Mouse (Mus musculus) G1E (cell line): ENCODE results near the gene Ppp2r1b. TPM values are rescaled to one million over a fixed set of nuclear protein-coding genes. Genes with fewer than 3 reads are reported as not detected.

Source experiments
- ATAC-seq: 2 replicates; pipeline ENCODE4 v1.8.0; 2016; ENCODE audit warnings: mild to moderate bottlenecking; ENCODE audit not compliant: insufficient number of reproducible peaks, poor library complexity, low FRiP score, severe bottlenecking; ENCODE audit errors: extremely low read depth
- DNase-seq: peaks from one replicate; pipeline ENCODE4 v3.0.0; 2012; ENCODE audit warnings: low spot score
- H3K27me3 ChIP-seq: 2 replicates; pipeline ENCODE4 v1.6.1; 2012; ENCODE audit warnings: mild to moderate bottlenecking, low read length, inconsistent platforms; ENCODE audit not compliant: insufficient read depth
- H3K36me3 ChIP-seq: replicated peaks from 2 replicates; pipeline ENCODE3; 2012; ENCODE audit warnings: mild to moderate bottlenecking, inconsistent platforms
- H3K4me1 ChIP-seq: 2 replicates; pipeline ENCODE4 v1.6.1; 2012; ENCODE audit warnings: low read depth, low read length, inconsistent platforms, mixed read lengths; ENCODE audit not compliant: insufficient read depth
- H3K4me3 ChIP-seq: 2 replicates; pipeline ENCODE4 v1.5.1; 2012; ENCODE audit warnings: low read depth, mild to moderate bottlenecking, inconsistent platforms, low read length, moderate library complexity, mixed read lengths
- H3K9me3 ChIP-seq: replicated peaks from 2 replicates; pipeline ENCODE4 v1.6.1; 2012; ENCODE audit warnings: inconsistent platforms
- CTCF ChIP-seq: IDR thresholded peaks from 2 replicates; pipeline ENCODE4 v1.5.1; 2012; ENCODE audit warnings: low read depth, low read length, inconsistent platforms, mixed read lengths
- GATA1 ChIP-seq: IDR thresholded peaks from 2 replicates; pipeline ENCODE4 v1.6.1; 2012; ENCODE audit warnings: borderline replicate concordance, low read length, inconsistent platforms, mixed read lengths
- GATA2 ChIP-seq: IDR thresholded peaks from 2 replicates; pipeline ENCODE4 v1.6.1; 2012; ENCODE audit warnings: low read depth, low read length, inconsistent platforms, borderline replicate concordance
- POLR2AphosphoS5 ChIP-seq: IDR thresholded peaks from 2 replicates; pipeline ENCODE4 v1.6.1; 2012; ENCODE audit warnings: low read depth, low read length, inconsistent platforms; ENCODE audit not compliant: insufficient replicate concordance
- TAL1 ChIP-seq: conservative IDR thresholded peaks from 2 replicates; pipeline ENCODE4 v1.6.1; 2012; ENCODE audit warnings: low read depth, low read length, inconsistent platforms, mixed read lengths
- polyA plus RNA-seq: library from polyadenylated mRNA; stranded (reverse); fragments of >175 nt; gene quantifications from 2 replicates; pipeline ENCODE4 v1.2.3, GENCODE M21; 2012
- total RNA-seq, 2 experiments: library from RNA; stranded (forward) in 1 of 2; stranded (reverse) in 1 of 2; fragments of 200-1000 nt in 1 of 2; fragments of >200 nt in 1 of 2; fragmentation: Nextera tagmentation in 1 of 2; gene quantifications; 2 replicates each; pipeline ENCODE4 v1.2.3; 2014 to 2017

The Ppp2r1b gene
- total and polyA plus RNA-seq, 3 experiments = 21.3 to 93.0 (median 68.7) TPM

- ATAC-seq = no peak
- Histone ChIP-seq H3K36me3 (peaks cover 46% of the 10 kb centered on the region), H3K4me1 (peaks cover 13% of the 10 kb centered on the region), H3K4me3 (no peak overlapping the region), H3K27me3 (no peaks in the 10 kb centered on the region), H3K9me3 (0 out of 2 replicates have a peak, but pooled peaks cover 2% of the 10 kb centered on the region)
- TF ChIP-seq GATA2 (no peak), CTCF (no peak), TAL1 (no peak), POLR2AphosphoS5 (no peak)
- no peak for DNase-seq
These were observed 84.9 kb downstream of the Ppp2r1b start for GRCm38 (mm10) chr9:50929986-50930385.

GRCm38 (mm10) chr9:50941804-50942401 lies 96.8 kb downstream of the Ppp2r1b start:
- Histone ChIP-seq H3K4me3 (no peak overlapping the region), H3K27me3 (no peaks in the 10 kb centered on the region), H3K9me3 (no peaks in the 10 kb centered on the region), H3K4me1 (peaks cover 27% of the 10 kb centered on the region), H3K36me3 (peaks cover 19% of the 10 kb centered on the region)
- TF ChIP-seq GATA1 = no peak
- no peak for TF ChIP-seq POLR2AphosphoS5
- no peak for TF ChIP-seq CTCF
- no peak for TF ChIP-seq TAL1
- TF ChIP-seq GATA2 = no peak
- no peak for DNase-seq
- ATAC-seq = no peak

DNA sequence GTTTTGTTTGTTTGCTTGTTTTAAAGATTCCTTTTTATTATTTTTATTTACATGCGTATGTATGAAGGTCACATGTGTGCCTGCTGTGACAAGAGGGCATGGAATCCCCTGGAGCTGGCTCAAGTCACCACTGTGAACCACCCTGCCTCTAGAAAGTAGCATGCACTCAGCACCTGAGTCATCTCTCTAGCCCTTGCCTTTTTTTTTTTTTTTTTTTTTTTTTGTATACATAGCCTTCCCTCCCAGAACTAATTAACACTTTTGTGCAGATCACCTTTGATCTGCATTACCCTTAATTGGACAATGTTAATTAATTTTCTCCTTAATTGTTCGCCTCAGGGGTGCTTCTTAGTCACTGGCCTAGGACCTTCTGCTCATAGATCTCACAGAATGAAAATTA lies 97.6 kb downstream of the Ppp2r1b start:
- H3K36me3 ChIP-seq = peaks cover 22% of the 10 kb centered on the region
- TF ChIP-seq CTCF = no peak
- TF ChIP-seq GATA2 = no peak
- no peak for TF ChIP-seq TAL1
- no peak for TF ChIP-seq POLR2AphosphoS5
- no peak for TF ChIP-seq GATA1
- H3K9me3 ChIP-seq = no peaks in the 10 kb centered on the region
- peaks cover 30% of the 10 kb centered on the region for H3K4me1 ChIP-seq
- ATAC-seq = no peak
- H3K4me3 ChIP-seq = no peak overlapping the region
- no peak for DNase-seq
- H3K27me3 ChIP-seq = no peaks in the 10 kb centered on the region

Other genes starting within 250 kb of the Ppp2r1b start
- gene Sdhd, start 241.5 kb upstream of the Ppp2r1b start, total RNA-seq (2014; fragmentation: Nextera tagmentation) = 103 and 109 TPM in 2 replicates
- gene Sdhd, start 241.5 kb upstream of the Ppp2r1b start, total RNA-seq (2017) = 267 and 296 TPM in 2 replicates
- 32.3 and 45.2 TPM in 2 replicates for gene Sdhd, start 241.5 kb upstream of the Ppp2r1b start, polyA plus RNA-seq
- gene Timm8b, start 241.4 kb upstream of the Ppp2r1b start, total RNA-seq (2014; fragmentation: Nextera tagmentation) = 88.9 and 111 TPM in 2 replicates
- gene Timm8b, start 241.4 kb upstream of the Ppp2r1b start, total RNA-seq (2017) = 353 and 447 TPM in 2 replicates
- gene Timm8b, start 241.4 kb upstream of the Ppp2r1b start, polyA plus RNA-seq = 11.1 and 14.8 TPM in 2 replicates
- 3.6 and 3.7 TPM in 2 replicates for gene Pih1d2, start 228.0 kb upstream of the Ppp2r1b start, total RNA-seq (2014; fragmentation: Nextera tagmentation)
- 2.5 and 6.5 TPM in 2 replicates for gene Pih1d2, start 228.0 kb upstream of the Ppp2r1b start, total RNA-seq (2017)
- 0.39 and 0.41 TPM in 2 replicates for gene Pih1d2, start 228.0 kb upstream of the Ppp2r1b start, polyA plus RNA-seq
- gene Nkapd1, start 227.8 kb upstream of the Ppp2r1b start, total RNA-seq (2014; fragmentation: Nextera tagmentation) = 45.5 and 49.7 TPM in 2 replicates
- gene Nkapd1, start 227.8 kb upstream of the Ppp2r1b start, total RNA-seq (2017) = 24.6 and 31.0 TPM in 2 replicates
- 8.0 and 9.7 TPM in 2 replicates for gene Nkapd1, start 227.8 kb upstream of the Ppp2r1b start, polyA plus RNA-seq
- 60.6 and 61.3 TPM in 2 replicates for gene Dlat, start 185.5 kb upstream of the Ppp2r1b start, total RNA-seq (2014; fragmentation: Nextera tagmentation)
- gene Dlat, start 185.5 kb upstream of the Ppp2r1b start, total RNA-seq (2017) = 55.2 and 60.0 TPM in 2 replicates
- 36.1 and 47.2 TPM in 2 replicates for gene Dlat, start 185.5 kb upstream of the Ppp2r1b start, polyA plus RNA-seq
- not detected in 2 replicates for gene Dixdc1, start 105.8 kb upstream of the Ppp2r1b start, total RNA-seq (2014; fragmentation: Nextera tagmentation)
- under 0.01 and 0.27 TPM in 2 replicates for gene Dixdc1, start 105.8 kb upstream of the Ppp2r1b start, total RNA-seq (2017)
- not detected in 2 replicates for gene Dixdc1, start 105.8 kb upstream of the Ppp2r1b start, polyA plus RNA-seq
- gene 2310030G06Rik, start 98.8 kb upstream of the Ppp2r1b start, total RNA-seq (2014; fragmentation: Nextera tagmentation) = not detected in 2 replicates
- gene 2310030G06Rik, start 98.8 kb upstream of the Ppp2r1b start, total RNA-seq (2017) = 0.58 and 1.1 TPM in 2 replicates
- gene 2310030G06Rik, start 98.8 kb upstream of the Ppp2r1b start, polyA plus RNA-seq = not detected in 2 replicates
- not detected in 2 replicates for gene Cryab, start 94.0 kb upstream of the Ppp2r1b start, total RNA-seq (2014; fragmentation: Nextera tagmentation)
- 0.11 TPM in 1 of 2 replicates, not detected in the other for gene Cryab, start 94.0 kb upstream of the Ppp2r1b start, total RNA-seq (2017)
- gene Cryab, start 94.0 kb upstream of the Ppp2r1b start, polyA plus RNA-seq = not detected in 2 replicates
- gene Hspb2, start 92.9 kb upstream of the Ppp2r1b start, total RNA-seq (2014; fragmentation: Nextera tagmentation) = not detected in 2 replicates
- not detected in 2 replicates for gene Hspb2, start 92.9 kb upstream of the Ppp2r1b start, total RNA-seq (2017)
- not detected in 2 replicates for gene Hspb2, start 92.9 kb upstream of the Ppp2r1b start, polyA plus RNA-seq
- 6.4 and 13.3 TPM in 2 replicates for gene Fdxacb1, start 77.1 kb upstream of the Ppp2r1b start, total RNA-seq (2014; fragmentation: Nextera tagmentation)
- 9.1 and 9.2 TPM in 2 replicates for gene Fdxacb1, start 77.1 kb upstream of the Ppp2r1b start, total RNA-seq (2017)
- gene Fdxacb1, start 77.1 kb upstream of the Ppp2r1b start, polyA plus RNA-seq = 1.0 and 1.7 TPM in 2 replicates
- gene Alg9, start 70.3 kb upstream of the Ppp2r1b start, total RNA-seq (2014; fragmentation: Nextera tagmentation) = 29.3 and 35.3 TPM in 2 replicates
- gene Alg9, start 70.3 kb upstream of the Ppp2r1b start, total RNA-seq (2017) = 20.6 and 21.9 TPM in 2 replicates
- gene Alg9, start 70.3 kb upstream of the Ppp2r1b start, polyA plus RNA-seq = 14.8 and 18.0 TPM in 2 replicates
- 59.2 and 70.6 TPM in 2 replicates for gene 1110032A03Rik, start 69.8 kb upstream of the Ppp2r1b start, total RNA-seq (2014; fragmentation: Nextera tagmentation)
- 23.1 and 23.5 TPM in 2 replicates for gene 1110032A03Rik, start 69.8 kb upstream of the Ppp2r1b start, total RNA-seq (2017)
- gene 1110032A03Rik, start 69.8 kb upstream of the Ppp2r1b start, polyA plus RNA-seq = 1.2 and 2.0 TPM in 2 replicates
- 71.8 and 72.8 TPM in 2 replicates for gene Sik2, start 163.8 kb downstream of the Ppp2r1b start, total RNA-seq (2014; fragmentation: Nextera tagmentation)
- 15.2 and 18.7 TPM in 2 replicates for gene Sik2, start 163.8 kb downstream of the Ppp2r1b start, total RNA-seq (2017)
- 21.1 and 22.4 TPM in 2 replicates for gene Sik2, start 163.8 kb downstream of the Ppp2r1b start, polyA plus RNA-seq
- not detected in 2 replicates for gene Btg4, start 215.6 kb downstream of the Ppp2r1b start, total RNA-seq (2014; fragmentation: Nextera tagmentation)
- not detected in 2 replicates for gene Btg4, start 215.6 kb downstream of the Ppp2r1b start, total RNA-seq (2017)
- gene Btg4, start 215.6 kb downstream of the Ppp2r1b start, polyA plus RNA-seq = not detected in 2 replicates
- 24.7 and 25.3 TPM in 2 replicates for gene Layn, start 231.8 kb downstream of the Ppp2r1b start, total RNA-seq (2014; fragmentation: Nextera tagmentation)
- 48.8 and 61.6 TPM in 2 replicates for gene Layn, start 231.8 kb downstream of the Ppp2r1b start, total RNA-seq (2017)
- 5.3 and 5.7 TPM in 2 replicates for gene Layn, start 231.8 kb downstream of the Ppp2r1b start, polyA plus RNA-seq